In genomic region chr7:29171562-29172097, GRCm38 (mm10) we compare ENCODE assay signal across 8 mouse cellular contexts. TPM values are rescaled to one million over a fixed set of nuclear protein-coding genes. Genes with fewer than 3 reads are reported as not detected.
DNase-seq lines count a peak whose midpoint lies in the region; ATAC-seq and TF ChIP-seq lines count a peak whose summit lies in the region.

No protein-coding gene starts in this region.

- H3K9ac ChIP-seq in lung, postnatal 0 days (replicated peaks; ENCODE audit: low read depth), result 0 out of 2 replicates have a peak overlapping the region, but pooled peaks have one; percentile 3
- peak overlapping the region; percentile 41 for H3K9ac ChIP-seq in limb, embryonic 14.5 days (ENCODE audit: low read depth, low read length, severe bottlenecking)
- H3K9ac ChIP-seq in stomach, embryonic 15.5 days, result peak overlapping the region; percentile 19; the same call in 1 of the 2 replicates

- peaks cover 16% of the 10 kb centered on the region for H3K27me3 ChIP-seq in lung, postnatal 0 days (replicated peaks; ENCODE audit: insufficient read depth, low read length)
- peaks cover 66% of the 10 kb centered on the region for H3K27me3 ChIP-seq in forebrain, embryonic 10.5 days (ENCODE audit: poor library complexity, severe bottlenecking)
- H3K27me3 ChIP-seq in limb, embryonic 14.5 days (ENCODE audit: control insufficient read depth, insufficient read depth, low read length), result peaks cover 34% of the 10 kb centered on the region
- peaks cover 37% of the 10 kb centered on the region for H3K27me3 ChIP-seq in stomach, embryonic 15.5 days (replicated peaks)

- H3K4me2 ChIP-seq in lung, postnatal 0 days (replicated peaks; ENCODE audit: low read depth, low read length), result peak overlapping the region; percentile 71
- peak overlapping the region; percentile 86 for H3K4me2 ChIP-seq in limb, embryonic 14.5 days (replicated peaks; ENCODE audit: low read depth, low read length, severe bottlenecking)
- peak overlapping the region; percentile 81 for H3K4me2 ChIP-seq in stomach, embryonic 15.5 days

- WGBS in lung, postnatal 0 days, result 5% methylated on average over 30 of the region's 34 CpGs
- WGBS in forebrain, embryonic 10.5 days, result 5% methylated on average over 34 of the region's 34 CpGs
- 5% methylated on average over 30 of the region's 34 CpGs for WGBS in limb, embryonic 14.5 days
- WGBS in stomach, embryonic 15.5 days, result 6% methylated on average over 34 of the region's 34 CpGs

- TF ChIP-seq POLR2A in limb, embryonic 14.5 days (IDR thresholded peaks at IDR 0.05; ENCODE audit: borderline replicate concordance, extremely low read depth, insufficient read depth, insufficient read length), result no peak

- peaks cover 30% of the 10 kb centered on the region for H3K36me3 ChIP-seq in lung, postnatal 0 days (ENCODE audit: insufficient read depth, low read length)
- peaks cover 44% of the 10 kb centered on the region for H3K36me3 ChIP-seq in forebrain, embryonic 10.5 days (replicated peaks)
- peaks cover 38% of the 10 kb centered on the region for H3K36me3 ChIP-seq in limb, embryonic 14.5 days (ENCODE audit: control insufficient read depth, insufficient read depth, low read length)
- peaks cover 29% of the 10 kb centered on the region for H3K36me3 ChIP-seq in stomach, embryonic 15.5 days

- peaks cover 11% of the 10 kb centered on the region for H3K4me1 ChIP-seq in lung, postnatal 0 days (ENCODE audit: insufficient read depth, low read depth, low read length)
- H3K4me1 ChIP-seq in forebrain, embryonic 10.5 days, result peaks cover 67% of the 10 kb centered on the region
- H3K4me1 ChIP-seq in limb, embryonic 14.5 days (ENCODE audit: control insufficient read depth, insufficient read depth, low read length), result peaks cover 20% of the 10 kb centered on the region
- peaks cover 24% of the 10 kb centered on the region for H3K4me1 ChIP-seq in stomach, embryonic 15.5 days

- no peak for ATAC-seq in lung, postnatal 0 days
- ATAC-seq in limb, embryonic 14.5 days (ENCODE audit: low FRiP score, low read depth), result no peak
- no peak for ATAC-seq in stomach, embryonic 15.5 days (ENCODE audit: insufficient read depth, low FRiP score, low read depth)

- no peak for TF ChIP-seq CTCF in lung, postnatal 0 days (IDR thresholded peaks at IDR 0.05)

- TF ChIP-seq EP300 in lung, postnatal 0 days (IDR thresholded peaks at IDR 0.05), result no peak

- no peak overlapping the region for H3K27ac ChIP-seq in lung, postnatal 0 days (ENCODE audit: low read length)
- H3K27ac ChIP-seq in forebrain, embryonic 10.5 days, result peak overlapping the region; percentile 48; the same call in 1 of the 2 replicates
- no peak overlapping the region for H3K27ac ChIP-seq in limb, embryonic 14.5 days (replicated peaks; ENCODE audit: low read depth, low read length)
- no peak overlapping the region for H3K27ac ChIP-seq in stomach, embryonic 15.5 days

- no peak for DNase-seq in lung, postnatal 0 days (ENCODE audit: low spot score)
- no peak for DNase-seq in lung, postnatal 4 days
- no peak for DNase-seq in forebrain, embryonic 10.5 days (ENCODE audit: extremely low spot score, low spot score)
- DNase-seq in limb, embryonic 14.5 days (ENCODE audit: low spot score), result no peak
- no peak for DNase-seq in spleen, adult 12 weeks (ENCODE audit: low spot score)
- no peak for DNase-seq in left cerebral cortex, postnatal 10 days (ENCODE audit: extremely low spot score in 1 of 2, low spot score in 2 of 2)
- no peak for DNase-seq in layer of hippocampus, adult 11-12 months (ENCODE audit: low spot score)

- peak overlapping the region; percentile 44 for H3K4me3 ChIP-seq in lung, postnatal 0 days (ENCODE audit: low read depth, low read length)
- peak overlapping the region; percentile 75 for H3K4me3 ChIP-seq in forebrain, embryonic 10.5 days
- peak overlapping the region; percentile 66 for H3K4me3 ChIP-seq in limb, embryonic 14.5 days (replicated peaks; ENCODE audit: low read length)
- peak overlapping the region; percentile 62 for H3K4me3 ChIP-seq in stomach, embryonic 15.5 days (replicated peaks)

- no peaks in the 10 kb centered on the region for H3K9me3 ChIP-seq in lung, postnatal 0 days (ENCODE audit: low read length)
- H3K9me3 ChIP-seq in forebrain, embryonic 10.5 days, result no peaks in the 10 kb centered on the region
- no peaks in the 10 kb centered on the region for H3K9me3 ChIP-seq in limb, embryonic 14.5 days (ENCODE audit: control insufficient read depth, low read length)
- no peaks in the 10 kb centered on the region for H3K9me3 ChIP-seq in stomach, embryonic 15.5 days

- intact Hi-C loops in left cerebral cortex, postnatal 10 days (cut with DNase I), result no loop called here

RNA-seq across cellular contexts. Expression of gene Spred3, which starts 1.4 kb away (rescaled TPM):
- polyA plus RNA-seq in lung, postnatal 0 days (2015; fragmentation: Nextera tagmentation; extraction: Ambion mirVana), result 0.95 and 0.98 TPM in 2 replicates
- 4.4 and 5.4 TPM in 2 replicates for polyA plus RNA-seq in forebrain, embryonic 10.5 days (2016; fragmentation: Nextera tagmentation; extraction: Ambion mirVana)
- polyA plus RNA-seq in limb, embryonic 14.5 days (2012; rRNA removed), result 14.2 and 19.4 TPM in 2 replicates
- 3.5 and 4.2 TPM in 2 replicates for polyA plus RNA-seq in limb, embryonic 14.5 days (2014; fragmentation: Nextera tagmentation; extraction: Ambion mirVana)
- 1.9 and 2.2 TPM in 2 replicates for polyA plus RNA-seq in stomach, embryonic 15.5 days (2015; fragmentation: Nextera tagmentation; extraction: Ambion mirVana)
- 10 to 100 TPM; 37.9 TPM for total RNA-seq in left cerebral cortex, postnatal 10 days (2021)

RNA-seq across cellular contexts. Expression of gene Ggn, which starts 1.6 kb away (rescaled TPM):
- polyA plus RNA-seq in lung, postnatal 0 days (2015; fragmentation: Nextera tagmentation; extraction: Ambion mirVana), result 0.11 and 0.44 TPM in 2 replicates
- 0.69 and 1.1 TPM in 2 replicates for polyA plus RNA-seq in forebrain, embryonic 10.5 days (2016; fragmentation: Nextera tagmentation; extraction: Ambion mirVana)
- 0.91 and 1.4 TPM in 2 replicates for polyA plus RNA-seq in limb, embryonic 14.5 days (2012; rRNA removed)
- 0.45 and 0.54 TPM in 2 replicates for polyA plus RNA-seq in limb, embryonic 14.5 days (2014; fragmentation: Nextera tagmentation; extraction: Ambion mirVana)
- polyA plus RNA-seq in stomach, embryonic 15.5 days (2015; fragmentation: Nextera tagmentation; extraction: Ambion mirVana), result 0.42 and 0.66 TPM in 2 replicates
- total RNA-seq in left cerebral cortex, postnatal 10 days (2021), result under 1 TPM; 0.58 to 0.65 TPM

RNA-seq across cellular contexts. Expression of gene Psmd8, which starts 8.9 kb away (rescaled TPM):
- polyA plus RNA-seq in lung, postnatal 0 days (2015; fragmentation: Nextera tagmentation; extraction: Ambion mirVana), result 234 and 250 TPM in 2 replicates
- 290 and 304 TPM in 2 replicates for polyA plus RNA-seq in forebrain, embryonic 10.5 days (2016; fragmentation: Nextera tagmentation; extraction: Ambion mirVana)
- 216 and 233 TPM in 2 replicates for polyA plus RNA-seq in limb, embryonic 14.5 days (2012; rRNA removed)
- 264 and 268 TPM in 2 replicates for polyA plus RNA-seq in limb, embryonic 14.5 days (2014; fragmentation: Nextera tagmentation; extraction: Ambion mirVana)
- 225 and 237 TPM in 2 replicates for polyA plus RNA-seq in stomach, embryonic 15.5 days (2015; fragmentation: Nextera tagmentation; extraction: Ambion mirVana)
- 100 to 1,000 TPM; 167 to 170 TPM for total RNA-seq in left cerebral cortex, postnatal 10 days (2021)

RNA-seq across cellular contexts. Expression of gene Fam98c, which starts 15.6 kb away (rescaled TPM):
- polyA plus RNA-seq in lung, postnatal 0 days (2015; fragmentation: Nextera tagmentation; extraction: Ambion mirVana), result 35.7 and 40.2 TPM in 2 replicates
- polyA plus RNA-seq in forebrain, embryonic 10.5 days (2016; fragmentation: Nextera tagmentation; extraction: Ambion mirVana), result 11.5 and 11.7 TPM in 2 replicates
- 18.9 and 22.7 TPM in 2 replicates for polyA plus RNA-seq in limb, embryonic 14.5 days (2012; rRNA removed)
- polyA plus RNA-seq in limb, embryonic 14.5 days (2014; fragmentation: Nextera tagmentation; extraction: Ambion mirVana), result 15.7 and 17.1 TPM in 2 replicates
- polyA plus RNA-seq in stomach, embryonic 15.5 days (2015; fragmentation: Nextera tagmentation; extraction: Ambion mirVana), result 24.8 and 26.7 TPM in 2 replicates
- 10 to 100 TPM; 25.1 to 26.0 TPM for total RNA-seq in left cerebral cortex, postnatal 10 days (2021)

RNA-seq across cellular contexts. Expression of gene Rasgrp4, which starts 37.0 kb away (rescaled TPM):
- polyA plus RNA-seq in lung, postnatal 0 days (2015; fragmentation: Nextera tagmentation; extraction: Ambion mirVana), result 1.3 and 2.4 TPM in 2 replicates
- polyA plus RNA-seq in forebrain, embryonic 10.5 days (2016; fragmentation: Nextera tagmentation; extraction: Ambion mirVana), result 0.58 and 0.88 TPM in 2 replicates
- polyA plus RNA-seq in limb, embryonic 14.5 days (2012; rRNA removed), result 4.8 and 6.8 TPM in 2 replicates
- 0.43 and 1.1 TPM in 2 replicates for polyA plus RNA-seq in limb, embryonic 14.5 days (2014; fragmentation: Nextera tagmentation; extraction: Ambion mirVana)
- 0.75 and 0.76 TPM in 2 replicates for polyA plus RNA-seq in stomach, embryonic 15.5 days (2015; fragmentation: Nextera tagmentation; extraction: Ambion mirVana)
- total RNA-seq in left cerebral cortex, postnatal 10 days (2021), result 1 to 10 TPM; 1.8 to 2.1 TPM
